Mouse (Mus musculus) kidney, postnatal 10 days (tissue): ENCODE data around the gene Adamtsl2.

Experiments
- DNase-seq: peaks from one replicate; pipeline ENCODE4 v3.0.0; 2021; ENCODE audit warnings: mixed read lengths

Gene Adamtsl2

DNA sequence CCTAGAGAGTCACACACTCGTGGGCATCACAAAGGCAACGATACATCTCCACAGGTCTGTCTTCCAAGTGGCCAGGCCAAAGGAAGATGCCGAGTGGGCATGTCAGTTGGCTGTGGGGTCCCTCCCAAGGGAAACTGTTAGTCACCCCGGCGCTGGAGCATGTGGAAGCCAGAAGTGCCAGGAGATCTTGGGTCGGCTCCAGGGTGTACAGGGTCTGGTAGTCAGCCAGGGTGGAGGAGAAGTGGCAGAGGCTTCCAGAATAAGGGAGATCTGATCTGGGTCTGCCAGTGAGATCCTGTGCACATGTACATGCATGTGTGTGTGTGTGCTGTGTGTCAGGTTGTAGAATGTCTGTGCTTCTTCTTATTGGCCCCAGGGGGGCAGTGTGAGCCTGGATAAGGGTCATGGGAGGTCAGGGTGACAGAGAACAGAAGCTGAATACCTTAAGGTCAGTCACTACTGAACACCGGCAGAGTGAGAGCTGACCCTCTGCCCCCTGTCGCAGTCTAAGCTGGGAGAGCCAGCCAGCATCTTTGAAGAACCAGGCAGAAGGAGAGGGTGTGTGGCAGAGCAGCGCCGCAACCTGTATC is 1.4 kb upstream of the Adamtsl2 start:
- no peak for DNase-seq

DNA sequence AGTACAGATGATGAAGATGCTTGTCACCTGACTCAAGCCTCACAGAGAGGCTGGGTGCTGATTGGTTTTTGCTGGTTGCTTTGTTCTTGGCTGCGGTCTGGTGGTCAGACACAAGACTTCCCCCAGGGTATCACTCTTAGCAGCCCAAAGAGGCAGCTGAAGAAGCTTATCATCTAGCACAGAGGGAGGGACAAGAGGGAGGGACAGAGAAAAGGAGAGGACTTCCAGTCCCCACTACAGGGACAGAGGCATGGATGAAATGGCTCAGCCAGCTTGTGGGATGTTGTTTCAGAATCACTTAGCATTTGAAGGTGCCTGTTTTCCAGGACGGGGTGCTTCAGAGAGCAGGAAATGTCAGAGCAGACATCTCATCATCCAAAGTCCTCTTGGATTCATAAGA is 867 bp upstream of the Adamtsl2 start:
- DNase-seq: no peak

DNA sequence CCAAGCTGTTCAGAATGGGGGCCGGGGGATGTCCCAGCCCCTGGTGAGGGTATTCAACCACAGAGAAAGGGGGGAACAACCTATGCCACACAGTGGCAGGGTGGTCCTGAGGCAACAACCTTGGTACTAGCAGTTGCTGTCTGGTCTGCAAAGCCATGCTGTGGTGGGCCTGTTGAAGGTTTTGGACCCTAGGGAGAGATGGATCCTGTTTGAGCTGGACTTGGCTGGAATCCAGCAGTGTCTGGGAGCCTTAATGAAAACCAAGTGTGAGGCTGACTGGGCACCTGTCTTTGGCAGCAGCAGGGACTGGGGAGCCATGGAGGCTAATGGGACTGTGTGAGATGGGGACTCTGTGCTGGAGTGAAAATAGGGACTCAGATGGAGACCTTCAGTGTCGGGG is 470 bp downstream of the Adamtsl2 start:
- DNase-seq: peak; percentile 77

DNA sequence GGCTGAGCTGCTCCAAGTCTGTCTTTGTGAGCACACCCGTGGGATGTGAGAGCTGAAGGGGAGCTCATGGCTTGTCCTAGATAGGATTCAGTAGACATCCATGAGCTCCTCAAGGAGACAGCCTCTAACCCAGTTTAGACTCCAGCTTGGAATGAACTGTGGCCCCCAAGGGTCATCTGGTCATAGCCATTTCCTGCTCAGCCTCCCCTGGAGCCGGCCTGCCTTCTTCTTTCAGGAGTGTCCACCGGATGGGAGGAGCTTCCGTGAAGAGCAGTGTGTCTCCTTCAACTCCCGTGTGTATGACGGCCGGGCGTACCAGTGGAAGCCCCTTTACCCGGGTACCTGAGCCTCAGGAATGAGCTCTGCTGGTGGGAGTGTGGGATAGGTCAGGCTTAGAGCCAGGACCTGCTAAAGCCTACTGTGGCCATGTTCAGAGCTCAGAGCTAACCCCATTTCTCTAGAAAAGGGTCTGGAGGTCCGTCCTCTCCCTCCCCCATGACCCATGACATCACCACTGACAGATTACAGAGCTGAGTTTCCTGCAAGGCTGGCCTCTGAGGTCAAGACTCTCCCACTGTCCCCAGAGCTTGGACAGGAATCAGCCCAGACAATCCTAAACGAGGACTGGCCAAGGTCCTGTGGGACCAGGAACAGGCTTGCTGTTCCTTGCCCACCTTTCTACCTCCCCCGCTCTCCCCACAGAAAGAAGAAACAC is 4.7 kb downstream of the Adamtsl2 start:
- DNase-seq: peak; percentile 70

DNA sequence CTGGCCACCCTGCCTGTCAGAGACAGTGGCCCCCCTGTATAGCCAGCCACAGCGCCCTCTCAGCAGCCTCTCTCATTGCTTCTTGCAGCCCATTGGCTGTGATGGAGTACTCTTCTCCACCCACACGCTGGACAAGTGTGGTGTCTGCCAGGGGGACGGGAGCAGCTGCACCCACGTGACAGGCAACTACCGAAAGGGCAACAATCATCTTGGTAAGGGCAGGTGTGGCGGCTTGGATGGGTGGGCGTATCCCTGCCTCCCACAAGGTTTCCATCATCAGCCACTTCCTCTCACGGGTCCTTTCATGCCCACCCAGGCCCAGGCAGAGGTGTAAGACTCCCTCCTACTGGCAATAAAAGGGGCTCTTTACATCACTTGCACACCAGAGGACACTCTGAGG is 5.8 kb downstream of the Adamtsl2 start:
- DNase-seq: no peak

DNA sequence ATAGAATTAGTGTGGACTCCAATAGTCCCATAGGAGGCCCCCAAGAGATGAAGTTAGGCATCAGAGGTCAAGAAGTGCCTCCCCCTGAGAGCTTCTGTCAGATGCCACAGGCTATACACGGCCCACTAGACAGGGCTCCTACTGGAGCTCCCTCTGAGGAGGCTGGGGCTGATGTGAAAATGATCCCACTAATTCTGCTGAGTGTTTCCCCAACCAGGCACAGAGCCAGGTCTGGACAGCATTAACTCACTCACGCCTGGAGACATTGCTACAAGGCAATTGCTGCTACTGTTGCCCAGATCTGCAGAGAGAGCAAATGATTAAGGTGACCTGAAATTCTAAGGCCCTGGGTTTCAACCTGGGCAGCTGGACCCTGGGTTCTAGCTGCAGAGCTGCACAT is 6.6 kb downstream of the Adamtsl2 start:
- peak; percentile 61 for DNase-seq

DNA sequence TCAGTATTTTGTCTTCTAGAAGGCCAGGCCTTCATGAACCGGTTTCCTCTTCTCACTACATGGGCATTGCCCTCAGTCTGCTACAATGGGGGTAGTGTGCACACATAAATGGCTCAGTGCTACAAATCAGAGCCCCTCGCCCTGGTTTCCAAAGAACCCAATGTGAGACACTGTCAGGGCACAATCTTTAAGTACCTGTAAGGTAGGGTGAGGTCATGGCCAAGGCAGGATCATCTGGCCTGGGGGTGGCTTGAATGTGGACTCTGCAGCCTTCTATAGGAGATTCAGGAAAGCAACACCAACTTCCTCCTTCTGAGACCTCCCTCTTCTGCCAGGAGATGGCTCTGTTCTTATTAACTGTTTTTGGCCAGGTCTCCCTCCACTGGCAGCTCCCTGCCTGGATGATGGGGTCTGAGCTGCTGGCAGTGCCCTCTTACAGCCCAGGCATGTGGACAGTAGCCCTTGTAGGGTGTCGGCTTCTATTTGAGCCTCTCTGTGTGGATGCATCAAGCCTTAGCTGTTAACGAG is 7.4 kb downstream of the Adamtsl2 start:
- DNase-seq: no peak

DNA sequence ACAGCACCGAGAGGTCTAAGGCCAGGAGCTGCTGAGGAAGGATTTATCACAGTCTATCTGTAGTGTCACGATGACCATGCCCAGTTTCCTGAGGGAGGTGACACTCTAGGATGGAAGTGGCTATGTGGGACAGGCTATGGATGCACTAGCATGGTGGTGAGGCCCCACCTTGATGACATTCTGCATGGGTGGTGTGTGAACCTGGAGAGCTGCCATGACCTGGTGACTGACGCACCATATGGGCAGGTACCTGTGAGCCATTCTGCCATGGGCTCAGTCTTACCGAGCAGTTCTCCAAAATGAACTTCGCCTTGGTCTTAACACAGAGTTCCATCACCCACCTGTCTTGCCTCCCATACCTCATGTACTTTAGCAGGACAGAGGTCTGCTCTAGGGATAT is 8.4 kb downstream of the Adamtsl2 start:
- DNase-seq: no peak

DNA sequence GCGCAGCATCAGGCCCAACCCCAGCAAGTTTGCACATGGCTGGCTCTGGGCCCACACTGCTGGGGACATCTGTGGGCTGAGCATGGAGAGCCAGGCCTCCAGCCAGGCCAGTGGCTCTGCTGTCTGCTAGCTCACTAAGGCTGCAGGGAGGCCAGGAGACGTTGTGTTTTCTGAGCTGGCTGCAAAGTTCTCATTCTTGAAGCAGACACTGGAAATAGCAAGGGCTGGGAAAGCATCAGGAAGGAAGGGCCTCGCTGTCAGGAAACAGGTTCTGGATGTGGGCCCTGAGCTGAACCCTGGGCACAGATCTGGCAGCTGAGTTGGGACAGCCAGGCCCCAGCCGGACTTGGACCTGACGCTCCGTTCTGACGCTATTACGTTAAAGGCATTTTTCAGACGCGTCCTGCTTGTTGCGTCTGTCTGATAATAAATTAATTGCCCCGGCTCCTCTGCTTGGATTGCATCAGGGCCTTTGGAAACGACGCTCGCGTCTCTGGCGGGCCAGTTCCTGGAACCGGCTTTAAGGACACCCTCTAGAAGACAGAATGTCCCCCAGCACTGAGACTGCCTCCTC is 9.0 kb downstream of the Adamtsl2 start:
- DNase-seq: peak; percentile 90

DNA sequence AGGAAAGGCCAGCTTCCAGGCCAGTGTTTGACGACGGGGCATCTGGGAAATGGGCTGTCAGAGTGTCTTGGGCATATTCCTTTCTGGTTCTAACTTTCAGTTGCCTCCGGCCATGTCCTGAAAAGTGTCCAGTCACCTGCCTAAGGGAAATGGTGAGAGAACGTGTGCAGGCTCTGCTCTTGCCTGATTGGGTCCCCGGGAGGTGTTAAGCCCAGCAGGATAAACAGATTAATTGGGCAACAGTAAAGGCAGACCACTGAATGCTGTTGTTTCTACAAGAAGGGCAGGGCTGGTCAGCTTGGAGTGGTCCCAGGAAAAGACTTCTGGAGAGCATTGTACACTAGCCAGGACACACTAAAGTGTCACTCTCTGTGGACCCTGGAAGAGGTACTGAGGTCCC is 9.5 kb downstream of the Adamtsl2 start:
- DNase-seq: no peak

DNA sequence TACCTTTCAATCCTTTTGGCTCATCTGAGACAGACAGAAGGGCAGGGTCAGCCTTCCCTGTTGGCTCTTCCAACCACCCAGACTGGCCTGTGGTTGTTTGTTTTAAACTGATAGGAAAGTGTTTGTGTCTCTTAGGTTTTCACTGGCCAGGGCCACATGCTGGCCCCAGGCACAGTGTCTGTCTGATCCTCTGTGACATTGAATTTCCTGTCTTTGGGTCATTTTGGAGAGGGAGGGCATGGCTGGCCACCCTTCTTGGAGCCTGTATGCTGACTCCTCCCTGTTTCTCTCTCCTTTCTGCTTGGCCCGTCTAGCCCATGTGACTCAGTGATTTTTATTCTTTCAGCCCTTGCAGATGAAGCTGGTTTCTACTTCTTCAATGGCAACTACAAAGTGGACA is 10.1 kb downstream of the Adamtsl2 start:
- no peak for DNase-seq

DNA sequence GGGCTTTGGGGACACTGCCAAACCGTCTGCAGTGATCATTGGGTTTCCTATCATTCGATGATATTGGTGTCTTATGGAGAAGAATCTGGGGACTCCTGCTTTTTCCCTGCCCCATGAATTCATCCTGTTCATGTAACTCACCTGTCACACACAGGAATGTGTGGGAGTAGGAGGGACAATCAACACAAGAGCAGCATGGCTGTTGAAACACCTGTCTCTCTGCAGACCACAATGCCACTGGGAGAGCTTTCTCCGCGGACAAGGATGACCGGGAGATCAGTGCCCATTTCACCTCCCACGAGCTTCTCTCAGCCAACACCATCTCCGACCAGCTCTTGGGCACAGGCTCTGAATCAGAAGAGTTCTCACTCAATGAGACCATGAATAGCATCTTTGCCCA is 16.0 kb downstream of the Adamtsl2 start:
- no peak for DNase-seq

DNA sequence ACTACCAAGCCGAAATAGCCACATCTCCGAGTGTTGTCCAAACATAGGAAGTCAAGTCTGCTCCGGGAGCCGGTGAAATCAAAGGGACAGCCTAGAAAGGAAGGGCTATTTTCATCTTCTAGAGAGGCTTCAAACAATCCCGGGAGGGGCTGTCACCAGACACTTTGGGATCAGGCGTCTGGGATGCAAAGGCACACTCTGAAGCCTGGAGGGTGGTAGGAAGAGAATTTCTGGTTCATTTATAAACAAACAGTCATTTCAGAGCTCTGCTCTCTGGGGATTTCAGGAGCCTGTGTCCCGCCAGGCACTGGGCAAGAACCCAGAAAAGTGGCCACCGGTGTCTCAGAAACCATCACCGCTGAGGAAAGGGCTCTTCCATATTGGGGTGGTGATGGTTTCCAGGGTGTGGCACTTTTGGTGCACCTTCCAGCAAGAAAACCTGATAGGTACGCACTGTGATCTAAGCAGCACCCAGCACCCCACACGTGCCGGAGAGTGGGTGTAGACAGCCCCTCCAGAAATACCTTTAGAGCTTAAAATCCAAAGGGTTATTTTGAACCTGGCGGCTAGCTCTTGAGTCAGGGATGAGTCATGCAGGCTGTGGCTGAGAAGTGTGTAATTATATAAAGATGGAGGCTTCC is 17.3 kb downstream of the Adamtsl2 start:
- peak; percentile 36 for DNase-seq

DNA sequence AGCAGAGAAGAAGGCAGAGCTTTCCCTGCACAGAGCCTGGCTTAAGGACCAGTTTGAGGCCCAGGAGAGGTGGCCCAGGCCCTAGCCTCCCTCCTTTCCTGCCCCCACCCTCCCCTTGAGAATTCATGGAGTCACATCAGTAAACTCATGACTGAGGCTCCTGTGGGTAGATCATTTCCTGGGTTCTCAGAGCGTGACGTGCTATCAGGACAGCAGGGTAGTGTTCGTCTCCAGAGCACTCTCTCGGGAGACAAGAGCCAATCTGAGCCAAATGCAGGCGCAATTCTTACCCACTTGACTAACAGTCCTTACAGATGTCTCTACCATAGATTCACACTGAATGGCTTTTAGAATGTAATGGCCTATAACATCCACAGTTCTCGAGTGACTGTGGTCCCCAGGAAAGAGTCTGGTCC is 18.1 kb downstream of the Adamtsl2 start:
- DNase-seq: no peak

DNA sequence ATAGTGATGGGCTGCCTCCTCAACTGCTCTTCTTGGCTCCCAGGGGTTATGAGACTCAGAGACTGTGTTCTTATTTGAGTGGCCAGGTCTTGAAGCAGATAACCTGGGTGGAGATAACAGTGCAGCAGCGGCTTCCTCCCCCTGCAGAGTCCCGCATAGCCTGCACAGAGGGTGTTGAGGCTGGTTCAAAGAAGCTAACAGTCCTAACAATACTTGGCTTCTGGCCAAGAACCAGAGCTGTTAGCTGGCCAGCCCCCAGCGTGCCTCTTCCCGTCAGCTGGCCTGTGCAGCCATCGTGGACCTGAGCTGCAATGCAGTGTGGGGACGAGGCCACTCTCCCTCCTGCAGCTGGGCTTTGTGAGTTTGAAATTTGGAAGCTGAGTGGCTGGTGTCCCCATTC is 18.6 kb downstream of the Adamtsl2 start:
- DNase-seq: peak; percentile 77

DNA sequence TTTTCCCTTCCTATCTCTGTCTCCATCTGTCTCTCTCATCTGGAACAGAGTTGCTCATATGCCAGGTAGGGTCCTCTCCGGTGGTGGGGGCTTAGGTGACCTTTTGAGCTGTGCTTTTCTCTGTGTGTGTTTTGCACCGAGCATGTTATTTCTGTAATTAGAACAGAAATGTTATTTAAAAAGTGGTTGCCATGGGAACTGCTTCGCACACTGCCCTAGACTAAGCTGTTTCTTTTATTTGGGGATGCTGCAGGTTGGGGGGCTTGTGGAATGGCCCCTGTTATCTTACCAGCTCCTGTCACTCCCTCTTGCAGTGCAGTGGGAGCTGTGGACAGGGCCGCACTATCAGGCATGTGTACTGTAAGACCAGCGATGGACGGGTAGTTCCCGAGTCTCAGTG is 24.4 kb downstream of the Adamtsl2 start:
- DNase-seq: no peak

DNA sequence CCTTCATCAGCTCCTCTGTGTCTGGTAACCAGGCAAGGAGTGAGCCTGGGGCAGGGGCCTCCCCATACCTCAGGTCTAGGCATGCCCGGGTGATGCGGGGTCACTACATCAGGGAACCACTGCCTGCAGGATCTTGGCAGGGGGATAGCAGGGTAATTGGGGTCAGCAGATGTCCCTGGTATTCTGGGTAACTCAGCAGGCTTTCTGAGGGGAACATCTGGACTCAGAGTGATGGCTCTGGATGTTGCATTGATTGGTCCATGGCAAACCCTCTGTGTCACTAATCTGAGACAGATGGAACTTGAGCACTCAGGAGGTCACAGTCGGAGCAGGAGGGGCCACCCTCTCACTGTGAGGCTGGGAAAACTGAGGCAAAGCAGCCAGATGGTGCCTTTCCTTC is 27.6 kb downstream of the Adamtsl2 start:
- DNase-seq: no peak

DNA sequence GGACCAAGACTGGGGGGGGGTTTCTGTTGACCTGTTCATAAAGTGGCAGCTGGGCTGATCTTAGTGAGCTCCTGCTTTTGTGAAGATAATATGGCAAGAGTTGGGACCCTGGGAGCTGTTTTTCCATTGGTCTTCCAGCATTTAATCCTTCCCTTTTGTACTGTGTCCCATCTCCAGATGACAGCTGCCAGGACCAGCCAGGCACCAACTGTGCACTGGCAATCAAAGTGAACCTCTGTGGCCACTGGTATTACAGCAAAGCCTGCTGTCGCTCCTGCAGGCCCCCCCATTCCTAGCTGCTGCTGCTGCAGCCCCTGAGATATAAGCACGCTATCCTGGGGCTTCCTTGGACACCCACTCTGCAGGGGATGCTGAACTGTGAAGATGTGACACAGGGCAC is 29.0 kb downstream of the Adamtsl2 start:
- DNase-seq: no peak

DNA sequence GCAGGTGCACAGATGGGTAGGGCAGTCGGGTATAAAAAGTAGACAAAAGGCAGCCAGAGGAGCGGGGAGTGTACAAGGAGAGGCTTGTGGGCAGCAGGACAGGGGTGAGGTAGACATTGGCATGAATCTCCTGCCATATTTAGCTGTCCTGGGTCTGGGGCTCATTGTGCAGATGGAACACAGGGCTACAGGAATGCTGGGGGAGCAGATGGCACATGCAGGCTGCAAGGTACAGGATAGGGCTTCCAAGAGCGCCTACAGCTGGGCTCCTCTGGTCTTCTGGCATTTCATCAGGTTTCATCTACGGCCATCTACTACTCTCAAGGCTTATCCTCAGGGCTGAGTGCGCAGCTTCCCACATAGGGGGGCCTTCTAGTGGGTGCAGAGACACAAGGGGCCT is 29.9 kb downstream of the Adamtsl2 start:
- DNase-seq: no peak

DNA sequence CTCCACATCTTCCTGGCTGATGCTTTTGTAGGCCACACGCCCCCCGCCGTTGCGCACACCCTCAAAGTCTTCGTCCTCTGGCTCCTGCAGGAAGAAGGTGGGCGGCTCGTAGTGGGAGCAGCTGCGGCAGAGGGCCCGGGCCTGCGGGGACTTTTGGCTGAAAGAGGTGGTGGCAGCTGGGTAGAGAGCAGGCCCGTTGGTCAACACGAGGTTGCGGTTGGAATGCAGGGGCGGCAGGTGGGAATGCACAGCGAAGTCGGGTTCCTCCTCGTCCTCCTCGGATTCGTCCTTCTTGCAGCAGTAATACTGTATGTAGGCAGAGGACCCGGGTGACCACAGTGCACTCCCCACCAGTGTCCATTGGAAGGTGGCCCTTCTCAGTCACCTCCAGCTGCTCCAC is 33.4 kb downstream of the Adamtsl2 start:
- no peak for DNase-seq

DNA sequence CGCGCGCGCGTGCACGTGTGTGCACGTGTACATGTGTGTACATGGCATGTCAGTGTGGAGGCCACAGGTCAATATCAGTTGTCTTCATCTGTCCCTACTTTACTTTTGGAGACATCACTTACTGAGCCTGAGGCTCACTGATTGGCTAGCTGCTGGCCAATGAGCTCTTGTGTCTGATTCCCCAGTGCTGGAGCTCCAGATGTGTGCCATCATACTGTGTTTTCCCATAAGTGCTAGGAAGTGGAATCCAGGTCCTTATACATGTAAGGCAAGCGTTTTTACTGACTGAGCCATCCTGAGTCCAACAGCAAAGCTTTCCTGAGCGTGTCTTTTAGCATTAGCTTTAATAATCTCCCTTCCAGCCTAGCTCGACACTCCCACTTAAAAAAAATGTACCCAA is 35.0 kb downstream of the Adamtsl2 start:
- no peak for DNase-seq

DNA sequence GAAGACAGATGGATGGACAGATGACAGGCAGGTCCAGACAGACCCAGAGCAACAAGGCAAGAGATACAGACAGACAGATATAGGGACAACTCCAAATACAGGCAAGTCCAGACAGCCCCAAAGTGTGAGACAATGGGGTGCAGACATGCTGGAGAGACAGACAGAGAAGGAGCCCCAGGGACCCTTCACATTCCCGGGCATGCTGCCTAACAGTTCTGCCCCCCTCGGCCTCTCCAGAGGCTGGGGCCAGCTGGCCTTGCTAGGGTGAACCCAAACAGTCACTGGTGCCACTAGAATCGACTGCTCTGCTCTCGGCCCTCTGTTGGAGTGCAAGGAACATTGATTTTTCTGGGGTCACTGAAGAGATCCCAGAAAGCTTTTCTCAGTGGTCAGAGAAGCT is 39.3 kb downstream of the Adamtsl2 start:
- DNase-seq: no peak

DNA sequence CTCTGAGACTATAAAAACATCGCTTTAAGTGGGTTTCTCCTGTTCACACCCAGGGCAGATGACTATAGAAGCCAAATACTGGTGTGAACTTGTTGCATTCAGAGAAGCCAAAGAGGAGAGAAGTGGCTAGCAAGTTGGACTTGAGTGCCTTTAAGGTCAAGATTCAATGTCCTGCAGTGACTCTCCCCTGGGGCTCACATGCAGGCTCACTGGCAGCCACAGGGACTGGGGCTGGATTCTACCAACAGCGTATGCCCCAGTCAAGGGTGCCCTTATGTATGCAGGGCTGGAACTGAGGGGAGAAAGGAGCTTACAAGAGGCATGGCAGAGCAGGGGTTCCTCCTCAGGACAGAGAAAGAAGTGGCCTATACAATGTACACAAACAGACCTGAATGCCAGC is 40.6 kb downstream of the Adamtsl2 start:
- no peak for DNase-seq

DNA sequence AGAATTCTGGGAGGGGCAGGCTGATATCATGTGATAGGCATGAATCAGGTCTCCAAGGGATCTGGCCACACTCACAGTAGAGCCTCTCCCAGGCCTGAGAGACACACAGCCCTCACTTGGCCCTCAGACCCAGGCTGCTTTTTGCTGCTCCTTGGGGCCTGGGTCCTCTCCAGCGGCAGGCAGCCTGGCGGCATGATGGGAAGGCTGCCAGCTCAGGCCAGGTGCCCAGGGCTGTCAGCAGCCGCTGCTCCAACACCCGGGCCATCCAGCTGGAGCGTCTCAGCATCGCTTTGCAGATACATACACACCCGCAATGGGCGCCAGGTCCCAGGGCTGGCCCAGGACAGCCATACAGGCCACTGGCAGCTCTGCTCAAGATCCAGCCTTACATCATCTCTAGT is 41.1 kb downstream of the Adamtsl2 start:
- DNase-seq: peak; percentile 41
